Mouse (Mus musculus) hindbrain, embryonic 10.5 days (tissue): ENCODE measurements at regions not wholly inside any gene's neighbourhood (a gene's known extent, or its start where the extent isn't known, plus 50 kb on each side); places are given as distances from the start of the nearest gene placed in this dataset.

Source experiments
- DNase-seq: peaks from one replicate; pipeline ENCODE4 v3.0.0-alpha.2; 2017; ENCODE audit warnings: low spot score
- H3K27ac ChIP-seq: fragments of 300-500 bp; sonication (generic); 2 replicates; pipeline ENCODE4 v1.5.1; 2016; ENCODE audit warnings: mild to moderate bottlenecking, moderate library complexity
- H3K27me3 ChIP-seq: fragments of 300-500 bp; sonication (generic); 2 replicates; pipeline ENCODE4 v1.6.1; 2016; ENCODE audit warnings: mild to moderate bottlenecking; ENCODE audit not compliant: poor library complexity, insufficient read depth, severe bottlenecking
- H3K36me3 ChIP-seq: fragments of 300-500 bp; sonication (generic); 2 replicates; pipeline ENCODE4 v1.6.1; 2016; ENCODE audit warnings: mild to moderate bottlenecking, moderate library complexity
- H3K4me1 ChIP-seq: fragments of 300-500 bp; sonication (generic); replicated peaks from 2 replicates; pipeline ENCODE4 v1.6.1; 2016; ENCODE audit warnings: mild to moderate bottlenecking
- H3K4me3 ChIP-seq: fragments of 300-500 bp; sonication (generic); 2 replicates; pipeline ENCODE4 v1.5.1; 2016; ENCODE audit warnings: mild to moderate bottlenecking, moderate library complexity
- H3K9me3 ChIP-seq: fragments of 300-500 bp; sonication (generic); 2 replicates; pipeline ENCODE4 v1.6.1; 2016; ENCODE audit warnings: mild to moderate bottlenecking, moderate library complexity
- WGBS: fragments of 180-500 bp; shearing (Covaris S2); methylation state at CpG from one replicate; pipeline ENCODE4 v1.1.7; 2016; 5-methylcytosine and 5-hydroxymethylcytosine counted together

GRCm38 (mm10) chr7:129853596-129853995, 261.9 kb downstream of the Wdr11 start:
- Histone ChIP-seq H3K4me1 (peaks cover 21% of the 10 kb centered on the region), H3K36me3 (no peaks in the 10 kb centered on the region), H3K27ac (no peak overlapping the region), H3K9me3 (no peaks in the 10 kb centered on the region), H3K27me3 (no peaks in the 10 kb centered on the region), H3K4me3 (no peak overlapping the region)
- DNase-seq: no peak
- 48% methylated on average over 7 of the region's 7 CpGs for WGBS

GRCm38 (mm10) chr7:129854942-129855341, 263.3 kb downstream of the Wdr11 start:
- Histone ChIP-seq H3K4me1 (peaks cover 21% of the 10 kb centered on the region), H3K27ac (no peak overlapping the region), H3K4me3 (no peak overlapping the region), H3K27me3 (no peaks in the 10 kb centered on the region), H3K9me3 (no peaks in the 10 kb centered on the region), H3K36me3 (no peaks in the 10 kb centered on the region)
- DNase-seq: no peak
- WGBS: 63% methylated on average over 2 of the region's 2 CpGs

- H3K27me3 ChIP-seq: no peaks in the 10 kb centered on the region
- WGBS: 52% methylated on average over 1 of the region's 1 CpGs
- no peaks in the 10 kb centered on the region for H3K36me3 ChIP-seq
- H3K4me3 ChIP-seq: no peak overlapping the region
- no peak for DNase-seq
- no peaks in the 10 kb centered on the region for H3K4me1 ChIP-seq
- no peaks in the 10 kb centered on the region for H3K9me3 ChIP-seq
- H3K27ac ChIP-seq: no peak overlapping the region
Measured at GRCm38 (mm10) chr7:129862966-129863365, 271.3 kb downstream of the Wdr11 start.

GRCm38 (mm10) chr7:129865536-129865935, 273.9 kb downstream of the Wdr11 start:
- Histone ChIP-seq H3K9me3 (no peaks in the 10 kb centered on the region), H3K36me3 (no peaks in the 10 kb centered on the region), H3K27me3 (no peaks in the 10 kb centered on the region), H3K27ac (no peak overlapping the region), H3K4me1 (no peaks in the 10 kb centered on the region), H3K4me3 (no peak overlapping the region)
- DNase-seq: no peak
- WGBS: 88% methylated on average over 3 of the region's 3 CpGs

- no peaks in the 10 kb centered on the region for H3K27me3 ChIP-seq
- H3K36me3 ChIP-seq: no peaks in the 10 kb centered on the region
- 73% methylated on average over 11 of the region's 11 CpGs for WGBS
- H3K4me3 ChIP-seq: no peak overlapping the region
- no peak overlapping the region for H3K27ac ChIP-seq
- no peak for DNase-seq
- H3K9me3 ChIP-seq: no peaks in the 10 kb centered on the region
- H3K4me1 ChIP-seq: peaks cover 13% of the 10 kb centered on the region
Measured at GRCm38 (mm10) chr7:129872208-129872790, 280.6 kb downstream of the Wdr11 start.

GRCm38 (mm10) chr7:129876202-129876851, 284.7 kb downstream of the Wdr11 start:
- Histone ChIP-seq H3K9me3 (no peaks in the 10 kb centered on the region), H3K27ac (no peak overlapping the region), H3K4me3 (no peak overlapping the region), H3K36me3 (no peaks in the 10 kb centered on the region), H3K4me1 (peaks cover 13% of the 10 kb centered on the region), H3K27me3 (no peaks in the 10 kb centered on the region)
- WGBS: 84% methylated on average over 7 of the region's 7 CpGs
- no peak for DNase-seq

- Histone ChIP-seq H3K4me1 (peaks cover 13% of the 10 kb centered on the region), H3K4me3 (no peak overlapping the region), H3K9me3 (no peaks in the 10 kb centered on the region), H3K36me3 (no peaks in the 10 kb centered on the region), H3K27me3 (no peaks in the 10 kb centered on the region), H3K27ac (no peak overlapping the region)
- DNase-seq: no peak
Measured at GRCm38 (mm10) chr7:129876852-129877223, 285.2 kb downstream of the Wdr11 start.

GRCm38 (mm10) chr7:129896291-129896690, 304.6 kb downstream of the Wdr11 start:
- no peak for DNase-seq

GRCm38 (mm10) chr7:129897511-129897910, 305.8 kb downstream of the Wdr11 start:
- no peak for DNase-seq

More at GRCm38 (mm10) chr7:129896291-129896690, 304.6 kb downstream of the Wdr11 start:
- Histone ChIP-seq H3K27ac (no peak overlapping the region), H3K27me3 (no peaks in the 10 kb centered on the region), H3K9me3 (peaks cover 4% of the 10 kb centered on the region; the same call in 1 of the 2 replicates), H3K36me3 (no peaks in the 10 kb centered on the region), H3K4me1 (no peaks in the 10 kb centered on the region), H3K4me3 (no peak overlapping the region)
- 90% methylated on average over 7 of the region's 7 CpGs for WGBS

GRCm38 (mm10) chr7:129902256-129902655, 310.6 kb downstream of the Wdr11 start:
- DNase-seq: no peak
- H3K4me3 ChIP-seq: no peak overlapping the region
- no peaks in the 10 kb centered on the region for H3K4me1 ChIP-seq
- H3K36me3 ChIP-seq: no peaks in the 10 kb centered on the region
- WGBS: 84% methylated on average over 4 of the region's 4 CpGs
- no peaks in the 10 kb centered on the region for H3K9me3 ChIP-seq
- H3K27ac ChIP-seq: no peak overlapping the region
- no peaks in the 10 kb centered on the region for H3K27me3 ChIP-seq

More at GRCm38 (mm10) chr7:129897511-129897910, 305.8 kb downstream of the Wdr11 start:
- no peak overlapping the region for H3K4me3 ChIP-seq
- H3K4me1 ChIP-seq: no peaks in the 10 kb centered on the region
- 88% methylated on average over 3 of the region's 3 CpGs for WGBS
- H3K27me3 ChIP-seq: no peaks in the 10 kb centered on the region
- H3K9me3 ChIP-seq: no peaks in the 10 kb centered on the region
- H3K36me3 ChIP-seq: no peaks in the 10 kb centered on the region
- H3K27ac ChIP-seq: no peak overlapping the region

- WGBS: 72% methylated on average over 5 of the region's 5 CpGs
- Histone ChIP-seq H3K27ac (no peak overlapping the region), H3K27me3 (no peaks in the 10 kb centered on the region), H3K36me3 (no peaks in the 10 kb centered on the region), H3K9me3 (no peaks in the 10 kb centered on the region), H3K4me1 (no peaks in the 10 kb centered on the region), H3K4me3 (no peak overlapping the region)
- DNase-seq: no peak
Measured at GRCm38 (mm10) chr7:129903126-129903525, 311.5 kb downstream of the Wdr11 start.

GRCm38 (mm10) chr7:129906131-129906530, 314.5 kb downstream of the Wdr11 start:
- Histone ChIP-seq H3K36me3 (no peaks in the 10 kb centered on the region), H3K27ac (no peak overlapping the region), H3K9me3 (no peaks in the 10 kb centered on the region), H3K27me3 (no peaks in the 10 kb centered on the region), H3K4me3 (no peak overlapping the region), H3K4me1 (no peaks in the 10 kb centered on the region)
- WGBS: 76% methylated on average over 1 of the region's 1 CpGs
- no peak for DNase-seq

- WGBS: 87% methylated on average over 5 of the region's 5 CpGs
Measured at GRCm38 (mm10) chr7:129908826-129909225, 317.2 kb downstream of the Wdr11 start.

More at GRCm38 (mm10) chr7:129908826-129909225, 317.2 kb downstream of the Wdr11 start:
- no peak for DNase-seq
- Histone ChIP-seq H3K4me1 (no peaks in the 10 kb centered on the region), H3K27ac (no peak overlapping the region), H3K9me3 (no peaks in the 10 kb centered on the region), H3K27me3 (no peaks in the 10 kb centered on the region), H3K36me3 (no peaks in the 10 kb centered on the region), H3K4me3 (no peak overlapping the region)
